Mouse (Mus musculus): ENCODE results near the gene Lpp. TPM values are rescaled to one million over a fixed set of nuclear protein-coding genes. Genes with fewer than 3 reads are reported as not detected.

Lpp gene
- polyA plus RNA-seq, 1 experiment from 2014 or later = 10.7 TPM

DNA sequence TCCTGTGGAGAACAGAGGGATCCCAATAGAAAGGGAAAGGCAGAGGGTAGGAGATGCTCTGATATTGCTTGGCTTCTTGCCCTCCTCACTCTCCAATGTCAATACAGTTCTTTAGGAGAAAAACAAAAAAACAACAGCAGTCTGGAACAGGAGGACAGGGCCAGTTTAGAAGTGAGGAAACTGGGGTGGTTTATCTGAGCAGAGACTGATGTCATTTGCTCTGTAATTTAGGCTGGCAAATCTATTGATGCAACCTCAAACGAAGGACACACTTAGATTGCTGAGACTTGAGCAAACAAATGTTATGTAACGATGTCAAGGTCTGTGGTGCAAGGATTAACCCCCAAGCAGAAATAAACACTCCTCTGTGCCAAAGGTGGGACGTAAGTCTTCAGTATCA, 123.7 kb downstream of the Lpp start:
- H3K36me3 ChIP-seq (replicated peaks; ENCODE audit: insufficient read depth, low read length) = no peaks in the 10 kb centered on the region
- peaks cover 21% of the 10 kb centered on the region for H3K4me1 ChIP-seq (ENCODE audit: insufficient read depth)
- H3K9ac ChIP-seq (replicated peaks) = no peak overlapping the region
- no peak overlapping the region for H3K4me2 ChIP-seq (ENCODE audit: low read depth, low read length)
- TF ChIP-seq EP300 (IDR thresholded peaks at IDR 0.05; ENCODE audit: low read depth) (peak; percentile 56; the same call in 1 of the 2 replicates), CTCF (IDR thresholded peaks at IDR 0.05; ENCODE audit: low read depth) (no peak)
- no peaks in the 10 kb centered on the region for H3K27me3 ChIP-seq (ENCODE audit: insufficient read depth, low read length)
- ATAC-seq = peak; percentile 94
- no peaks in the 10 kb centered on the region for H3K9me3 ChIP-seq (ENCODE audit: low read length)
- 50% methylated on average over 3 of the region's 3 CpGs for WGBS (ENCODE audit: insufficient replicate concordance)
- H3K4me3 ChIP-seq (ENCODE audit: low read depth, low read length) = no peak overlapping the region
- DNase-seq = no peak
- peak overlapping the region; percentile 77 for H3K27ac ChIP-seq (ENCODE audit: low read depth)

- H3K27ac ChIP-seq (ENCODE audit: low read depth) = peak overlapping the region; percentile 77
- DNase-seq = peak; percentile 29
- no peaks in the 10 kb centered on the region for H3K36me3 ChIP-seq (replicated peaks; ENCODE audit: insufficient read depth, low read length)
- H3K4me2 ChIP-seq (ENCODE audit: low read depth, low read length) = no peak overlapping the region
- H3K4me1 ChIP-seq (ENCODE audit: insufficient read depth) = peaks cover 21% of the 10 kb centered on the region
- H3K9me3 ChIP-seq (ENCODE audit: low read length) = no peaks in the 10 kb centered on the region
- no peaks in the 10 kb centered on the region for H3K27me3 ChIP-seq (ENCODE audit: insufficient read depth, low read length)
- H3K4me3 ChIP-seq (ENCODE audit: low read depth, low read length) = no peak overlapping the region
- TF ChIP-seq CTCF (IDR thresholded peaks at IDR 0.05; ENCODE audit: low read depth) (no peak), EP300 (IDR thresholded peaks at IDR 0.05; ENCODE audit: low read depth) (0 out of 2 replicates have a peak, but pooled peaks have one; percentile 11)
- 48% methylated on average over 9 of the region's 9 CpGs for WGBS (ENCODE audit: insufficient replicate concordance)
- no peak overlapping the region for H3K9ac ChIP-seq (replicated peaks)
- ATAC-seq = peak; percentile 76
Measured at GRCm38 (mm10) chr16:24517501-24518042, 124.3 kb downstream of the Lpp start.

GRCm38 (mm10) chr16:24518785-24519184, 125.5 kb downstream of the Lpp start:
- H3K4me1 ChIP-seq (ENCODE audit: insufficient read depth) = peaks cover 21% of the 10 kb centered on the region
- WGBS (ENCODE audit: insufficient replicate concordance) = 59% methylated on average over 7 of the region's 7 CpGs
- H3K36me3 ChIP-seq (replicated peaks; ENCODE audit: insufficient read depth, low read length) = no peaks in the 10 kb centered on the region
- DNase-seq (no peak), ATAC-seq (no peak)
- no peak overlapping the region for H3K9ac ChIP-seq (replicated peaks)
- H3K9me3 ChIP-seq (ENCODE audit: low read length) = no peaks in the 10 kb centered on the region
- TF ChIP-seq CTCF (IDR thresholded peaks at IDR 0.05; ENCODE audit: low read depth) (no peak), EP300 (IDR thresholded peaks at IDR 0.05; ENCODE audit: low read depth) (no peak)
- H3K27ac ChIP-seq (ENCODE audit: low read depth) = no peak overlapping the region
- no peak overlapping the region for H3K4me2 ChIP-seq (ENCODE audit: low read depth, low read length)
- no peaks in the 10 kb centered on the region for H3K27me3 ChIP-seq (ENCODE audit: insufficient read depth, low read length)
- H3K4me3 ChIP-seq (ENCODE audit: low read depth, low read length) = no peak overlapping the region

DNA sequence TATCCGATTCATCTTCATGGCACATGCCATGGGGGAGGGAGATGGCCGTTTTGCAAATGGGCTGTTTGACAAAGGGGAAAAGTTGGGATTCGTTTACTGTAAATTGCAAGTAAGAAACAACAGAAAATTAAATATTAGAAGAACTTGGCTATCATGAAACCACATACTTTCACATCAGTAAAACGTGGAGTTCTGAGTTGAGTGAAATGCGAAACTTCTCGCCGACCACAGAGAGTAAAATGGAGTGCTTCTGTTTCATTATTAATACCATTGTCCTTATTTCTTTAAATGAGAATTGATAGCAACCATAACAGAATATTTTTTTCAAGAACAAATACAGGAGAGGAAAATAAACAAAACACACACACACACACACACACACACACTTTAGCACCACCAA, 133.9 kb downstream of the Lpp start:
- no peak overlapping the region for H3K9ac ChIP-seq (replicated peaks)
- H3K4me3 ChIP-seq (ENCODE audit: low read depth, low read length) = no peak overlapping the region
- no peaks in the 10 kb centered on the region for H3K27me3 ChIP-seq (ENCODE audit: insufficient read depth, low read length)
- H3K4me2 ChIP-seq (ENCODE audit: low read depth, low read length) = no peak overlapping the region
- H3K27ac ChIP-seq (ENCODE audit: low read depth) = no peak overlapping the region
- WGBS (ENCODE audit: insufficient replicate concordance) = 79% methylated on average over 7 of the region's 7 CpGs
- no peaks in the 10 kb centered on the region for H3K4me1 ChIP-seq (ENCODE audit: insufficient read depth)
- DNase-seq = no peak
- no peak for ATAC-seq
- no peaks in the 10 kb centered on the region for H3K36me3 ChIP-seq (replicated peaks; ENCODE audit: insufficient read depth, low read length)
- no peaks in the 10 kb centered on the region for H3K9me3 ChIP-seq (ENCODE audit: low read length)
- TF ChIP-seq EP300 (IDR thresholded peaks at IDR 0.05; ENCODE audit: low read depth) (no peak), CTCF (IDR thresholded peaks at IDR 0.05; ENCODE audit: low read depth) (no peak)

DNA sequence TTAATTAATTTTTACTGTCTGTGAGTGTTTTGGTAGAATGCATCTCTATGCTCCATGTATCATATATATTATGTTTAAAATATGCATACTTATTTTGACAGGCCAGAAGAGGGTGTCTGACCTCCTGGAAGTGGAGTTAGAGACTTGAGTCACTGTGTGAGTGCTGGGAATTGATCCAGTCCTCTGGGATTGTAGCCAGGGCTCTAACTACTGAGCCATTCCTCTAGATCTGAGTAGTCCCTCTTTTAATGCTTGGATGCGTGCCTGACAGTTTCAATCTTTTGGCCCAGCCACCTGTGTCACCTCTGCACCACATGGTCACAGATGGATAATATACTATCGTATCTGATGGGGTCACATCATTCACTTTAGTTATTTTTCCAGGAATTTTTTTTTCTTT, 138.4 kb downstream of the Lpp start:
- H3K4me3 ChIP-seq (ENCODE audit: low read depth, low read length) = no peak overlapping the region

GRCm38 (mm10) chr16:24535221-24535620, 141.9 kb downstream of the Lpp start:
- Histone ChIP-seq H3K4me1 (ENCODE audit: insufficient read depth) (no peaks in the 10 kb centered on the region), H3K9me3 (ENCODE audit: low read length) (no peaks in the 10 kb centered on the region), H3K27ac (ENCODE audit: low read depth) (no peak overlapping the region), H3K9ac (replicated peaks) (no peak overlapping the region), H3K4me2 (ENCODE audit: low read depth, low read length) (no peak overlapping the region), H3K36me3 (replicated peaks; ENCODE audit: insufficient read depth, low read length) (no peaks in the 10 kb centered on the region), H3K27me3 (ENCODE audit: insufficient read depth, low read length) (no peaks in the 10 kb centered on the region), H3K4me3 (ENCODE audit: low read depth, low read length) (no peak overlapping the region)
- DNase-seq = no peak
- WGBS (ENCODE audit: insufficient replicate concordance) = 79% methylated on average over 6 of the region's 6 CpGs
- no peak for ATAC-seq
- TF ChIP-seq CTCF (IDR thresholded peaks at IDR 0.05; ENCODE audit: low read depth) (no peak), EP300 (IDR thresholded peaks at IDR 0.05; ENCODE audit: low read depth) (no peak)

More for the DNA sequence above, 138.4 kb downstream of the Lpp start:
- Histone ChIP-seq H3K36me3 (replicated peaks; ENCODE audit: insufficient read depth, low read length) (no peaks in the 10 kb centered on the region), H3K27ac (ENCODE audit: low read depth) (no peak overlapping the region), H3K4me1 (ENCODE audit: insufficient read depth) (no peaks in the 10 kb centered on the region), H3K9ac (replicated peaks) (no peak overlapping the region), H3K4me2 (ENCODE audit: low read depth, low read length) (no peak overlapping the region), H3K27me3 (ENCODE audit: insufficient read depth, low read length) (no peaks in the 10 kb centered on the region), H3K9me3 (ENCODE audit: low read length) (no peaks in the 10 kb centered on the region)
- no peak for ATAC-seq
- 81% methylated on average over 2 of the region's 2 CpGs for WGBS (ENCODE audit: insufficient replicate concordance)
- no peak for DNase-seq
- TF ChIP-seq EP300 (IDR thresholded peaks at IDR 0.05; ENCODE audit: low read depth) (no peak), CTCF (IDR thresholded peaks at IDR 0.05; ENCODE audit: low read depth) (no peak)

Measured in liver, postnatal 0 days (tissue).